Mouse (Mus musculus) large intestine, adult 2 months (tissue): ENCODE data around the gene Drd3. TPM values are rescaled to one million over a fixed set of nuclear protein-coding genes. Genes with fewer than 3 reads are reported as not detected.

ENCODE experiments used
- DNase-seq: peaks from one replicate; pipeline ENCODE4 v3.0.0-alpha.2; 2012; ENCODE audit warnings: low read depth, low spot score
- WGBS: fragments of 180-500 bp; shearing (Covaris S2); methylation state at CpG from one replicate; pipeline ENCODE4 v1.1.7; 2018; 5-methylcytosine and 5-hydroxymethylcytosine counted together
- polyA plus RNA-seq: library from polyadenylated mRNA; depleted of rRNA; stranded (reverse); fragments of >200 nt; gene quantifications from 2 replicates; pipeline ENCODE4 v1.2.3, GENCODE M21; 2012

Drd3 gene
- polyA plus RNA-seq, 1 experiment, result 0.05 TPM

DNA sequence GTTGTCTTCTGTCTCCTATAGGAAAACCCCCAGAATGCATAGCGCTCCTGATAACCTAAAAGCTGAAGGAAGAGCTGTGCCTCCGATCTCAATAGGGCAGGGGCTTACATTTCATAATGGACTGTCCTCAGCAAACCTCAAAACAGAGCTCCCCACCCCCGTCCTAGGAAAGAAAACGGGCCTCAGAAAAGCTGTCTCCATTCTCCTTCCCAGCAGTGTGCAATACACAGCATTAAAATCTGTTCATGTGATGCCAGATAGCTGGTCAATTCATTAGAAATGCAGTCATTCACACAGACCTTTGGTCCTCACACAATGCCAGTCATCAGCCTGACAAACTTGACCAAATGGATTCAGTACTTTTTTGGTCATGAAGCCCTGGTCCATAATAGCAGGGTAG, 45.7 kb downstream of the Drd3 start:
- 79% methylated on average over 4 of the region's 4 CpGs for WGBS

DNA sequence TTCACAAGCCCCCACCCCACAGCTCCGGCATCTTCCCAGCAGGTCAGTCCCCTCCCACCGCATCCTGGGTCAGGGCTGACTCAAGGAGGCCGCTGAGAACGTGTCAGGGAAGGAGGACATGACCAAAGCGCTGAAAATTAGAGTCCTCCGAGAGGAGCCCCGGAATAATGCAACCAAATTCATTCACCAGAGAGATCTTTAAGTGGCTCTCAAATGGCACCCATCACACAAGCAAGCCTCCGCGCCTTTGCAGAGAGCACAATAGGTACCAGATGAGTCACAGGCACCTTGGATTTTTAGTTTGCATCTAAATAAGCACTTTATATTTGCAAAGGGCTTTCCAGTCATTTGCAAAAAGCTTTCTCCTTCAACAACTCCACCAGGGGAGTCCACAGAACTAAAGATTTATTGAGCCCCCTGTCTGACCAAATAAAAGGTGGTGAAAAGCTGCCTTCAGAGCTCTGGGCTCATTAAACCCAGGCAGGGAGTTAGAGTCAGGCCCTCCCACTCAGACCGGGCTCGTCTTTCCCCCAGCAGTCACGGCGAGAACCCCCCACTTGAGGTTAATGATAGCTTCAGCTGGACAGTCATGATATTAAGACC, 46.4 kb downstream of the Drd3 start:
- 79% methylated on average over 13 of the region's 13 CpGs for WGBS

More for the DNA sequence above, 45.7 kb downstream of the Drd3 start:
- no peak for DNase-seq

DNA sequence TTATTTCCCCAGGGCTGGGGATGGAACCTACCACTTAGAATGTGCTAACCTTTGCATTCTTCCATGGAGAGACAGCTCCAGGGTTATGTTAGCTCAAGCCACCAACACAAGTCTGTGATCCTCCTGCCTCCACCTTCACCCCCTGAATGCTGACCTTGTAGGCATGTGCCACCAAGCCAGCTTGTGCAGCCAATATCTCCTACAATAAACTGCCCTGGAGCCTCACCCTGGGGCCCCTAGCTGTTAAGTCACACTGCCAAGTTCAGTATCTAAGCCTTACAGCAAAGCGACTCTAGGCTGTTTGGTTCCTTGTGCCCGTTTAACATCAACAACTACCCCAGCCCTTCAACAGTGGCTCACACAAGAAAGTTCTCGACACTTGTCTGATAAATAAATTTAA, 47.3 kb downstream of the Drd3 start:
- WGBS, result 26% methylated on average over 3 of the region's 3 CpGs

More for the DNA sequence above, 46.4 kb downstream of the Drd3 start:
- no peak for DNase-seq

DNA sequence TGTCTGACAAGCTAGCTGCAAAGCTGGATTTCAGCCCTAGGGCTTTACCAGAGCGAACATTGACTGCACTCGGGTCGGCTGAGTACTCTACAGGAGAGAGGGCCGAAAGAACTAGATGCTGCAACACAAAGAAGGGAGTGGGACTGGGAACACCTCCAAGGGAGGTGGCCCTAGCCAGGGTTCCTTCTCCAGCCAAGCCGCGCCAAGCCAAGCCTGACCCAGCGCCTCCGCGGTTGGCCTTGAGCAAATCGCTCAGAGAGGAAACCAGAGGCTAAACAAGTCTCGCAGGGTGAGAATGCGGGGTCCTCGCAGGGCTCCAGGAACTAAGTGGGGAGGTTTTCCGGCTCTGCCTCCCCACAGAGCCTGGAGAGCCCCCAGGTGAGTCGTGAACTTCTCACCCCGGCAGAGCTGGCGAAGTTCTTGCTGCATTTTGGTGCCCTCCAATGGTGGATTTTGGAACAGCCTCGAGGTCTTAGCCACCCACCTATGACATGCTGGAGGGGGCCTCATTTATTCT, 48.0 kb downstream of the Drd3 start:
- WGBS, result 2% methylated on average over 18 of the region's 18 CpGs
- no peak for DNase-seq

More for the DNA sequence above, 47.3 kb downstream of the Drd3 start:
- DNase-seq, result no peak

DNA sequence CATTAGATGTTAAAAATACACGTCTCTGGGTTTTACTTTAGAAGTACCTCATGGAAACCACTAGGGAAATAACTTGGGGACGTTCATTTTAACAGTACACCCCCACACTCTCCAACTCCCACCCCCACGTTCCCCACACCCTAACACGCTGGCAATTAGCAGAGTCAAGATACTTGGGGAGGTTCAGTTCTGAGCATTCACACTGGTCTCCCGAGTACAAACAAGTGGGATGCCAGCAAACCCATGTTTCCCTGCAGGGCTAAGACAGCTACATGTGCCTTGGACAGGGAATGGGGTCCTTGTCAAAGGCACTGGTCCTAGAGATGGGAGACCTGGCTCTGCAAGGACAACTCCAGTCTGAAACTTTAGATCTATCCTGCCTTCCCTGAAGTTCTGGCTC, 48.6 kb downstream of the Drd3 start:
- DNase-seq, result no peak
- WGBS, result 48% methylated on average over 5 of the region's 5 CpGs

DNA sequence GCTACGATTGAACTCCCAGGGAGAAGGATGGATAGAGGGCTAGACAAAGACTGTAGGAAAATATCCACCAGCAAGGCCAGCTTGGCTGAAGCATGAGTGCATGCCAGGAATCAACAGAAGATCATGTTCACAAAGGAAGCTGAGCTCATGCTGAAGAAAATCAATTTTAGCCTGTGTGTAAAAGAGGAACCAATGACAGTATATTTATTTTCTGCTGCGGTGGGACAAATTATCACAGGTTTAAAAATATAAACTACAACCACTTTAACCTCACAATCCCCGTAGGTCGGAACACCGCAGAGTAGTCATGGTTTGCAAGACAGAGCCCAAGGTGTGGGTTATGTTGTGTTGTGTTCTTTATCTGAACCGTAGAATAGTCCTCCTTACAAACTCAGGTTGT, 50.5 kb downstream of the Drd3 start:
- 79% methylated on average over 6 of the region's 6 CpGs for WGBS
- DNase-seq, result no peak

DNA sequence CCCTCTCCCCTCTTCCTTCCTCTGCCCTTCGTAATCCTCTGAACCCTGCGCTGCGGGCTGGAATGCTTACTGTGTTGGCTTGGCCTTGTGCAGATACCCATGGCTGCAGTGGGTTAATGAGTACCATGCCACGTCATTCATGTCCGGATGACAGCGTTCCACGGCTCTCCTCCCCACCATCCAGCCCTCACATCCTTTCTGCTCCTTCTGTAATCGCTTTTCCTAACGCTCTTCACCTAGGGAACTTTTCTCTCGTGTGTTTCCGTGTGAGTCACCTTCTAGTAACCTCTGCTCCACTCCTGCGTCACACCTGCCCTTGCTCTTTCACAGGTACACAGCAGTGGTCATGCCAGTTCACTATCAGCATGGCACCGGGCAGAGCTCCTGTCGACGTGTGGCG, 53.2 kb downstream of the Drd3 start:
- 33% methylated on average over 16 of the region's 16 CpGs for WGBS
- DNase-seq, result peak; percentile 40

DNA sequence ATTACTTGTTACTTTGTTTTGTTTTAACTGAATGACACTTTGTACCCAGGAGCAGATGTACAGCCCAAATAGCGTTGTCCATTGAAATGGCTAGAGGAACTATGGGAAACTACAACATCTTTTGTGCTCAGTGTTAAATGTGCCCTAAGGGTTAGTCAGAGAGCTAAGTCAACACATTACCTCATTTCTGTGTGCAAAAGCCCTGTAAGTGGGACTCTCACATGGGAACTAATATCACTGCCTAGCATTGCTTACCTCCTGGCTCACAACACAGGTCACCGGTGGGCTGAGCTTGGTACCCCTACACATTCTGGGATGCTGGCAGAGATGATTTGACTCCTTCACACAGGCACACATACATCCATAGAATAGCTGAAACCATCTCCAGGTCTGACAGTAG, 55.6 kb downstream of the Drd3 start:
- DNase-seq, result no peak
- WGBS, result 80% methylated on average over 2 of the region's 2 CpGs

DNA sequence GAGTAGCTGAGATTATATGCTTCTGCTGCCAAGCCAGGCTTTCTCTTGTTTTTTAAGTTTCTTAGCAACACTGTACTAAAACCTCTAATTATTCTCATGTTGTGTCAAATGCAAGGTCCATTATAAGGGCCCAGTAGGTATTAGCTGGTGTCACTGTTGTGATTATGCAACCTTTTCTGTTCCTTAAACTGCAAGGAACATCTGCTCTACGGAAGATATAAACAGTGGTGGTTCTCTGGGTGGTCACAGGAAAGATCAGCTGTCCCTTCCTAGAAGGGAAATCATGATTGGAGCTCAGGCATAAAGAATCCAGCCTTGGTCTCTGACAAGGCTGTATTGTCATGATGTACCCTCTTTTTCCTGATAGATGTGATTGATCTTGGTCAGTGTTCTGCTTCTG, 57.6 kb downstream of the Drd3 start:
- DNase-seq, result no peak
- 73% methylated on average over 1 of the region's 1 CpGs for WGBS

DNA sequence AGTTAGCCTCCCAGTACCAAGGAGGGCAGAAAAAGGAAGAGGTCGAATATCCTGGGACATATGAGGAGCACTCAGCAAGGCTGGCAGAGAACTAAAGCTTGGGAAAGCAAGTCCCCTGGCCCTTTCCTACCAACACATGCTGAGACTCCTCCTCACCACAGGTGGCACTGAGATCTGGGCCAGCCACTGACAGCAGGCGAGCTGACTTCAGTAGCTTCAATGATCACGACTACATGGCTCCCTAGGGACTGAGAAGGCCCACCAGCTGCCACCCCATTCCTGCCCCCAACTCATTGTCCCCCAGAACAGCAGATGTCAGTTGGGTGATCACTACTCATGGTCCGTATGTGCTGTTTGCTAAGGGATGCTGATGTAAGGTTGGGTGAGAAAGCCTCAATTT, 60.8 kb downstream of the Drd3 start:
- 67% methylated on average over 4 of the region's 4 CpGs for WGBS
- no peak for DNase-seq

DNA sequence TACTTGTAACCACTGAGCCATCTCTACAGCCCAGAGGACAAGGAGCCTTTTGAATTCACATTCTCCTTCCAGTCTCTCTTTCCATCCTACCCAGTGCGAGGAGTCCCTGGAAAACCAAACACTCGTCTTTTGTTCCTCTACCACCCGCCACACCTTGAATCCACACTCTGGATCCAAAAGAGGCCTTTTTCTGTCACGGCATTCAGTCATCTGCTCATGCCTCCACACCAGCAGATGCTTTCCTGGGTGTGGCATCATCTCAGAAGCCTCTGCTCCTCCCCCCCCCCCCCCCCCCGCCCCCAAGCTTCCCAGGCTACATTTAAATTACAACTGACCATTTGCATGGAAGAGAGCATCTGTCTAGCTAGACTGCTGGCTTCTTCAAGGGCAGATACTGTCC, 62.5 kb downstream of the Drd3 start:
- DNase-seq, result no peak
- WGBS, result 59% methylated on average over 5 of the region's 5 CpGs

DNA sequence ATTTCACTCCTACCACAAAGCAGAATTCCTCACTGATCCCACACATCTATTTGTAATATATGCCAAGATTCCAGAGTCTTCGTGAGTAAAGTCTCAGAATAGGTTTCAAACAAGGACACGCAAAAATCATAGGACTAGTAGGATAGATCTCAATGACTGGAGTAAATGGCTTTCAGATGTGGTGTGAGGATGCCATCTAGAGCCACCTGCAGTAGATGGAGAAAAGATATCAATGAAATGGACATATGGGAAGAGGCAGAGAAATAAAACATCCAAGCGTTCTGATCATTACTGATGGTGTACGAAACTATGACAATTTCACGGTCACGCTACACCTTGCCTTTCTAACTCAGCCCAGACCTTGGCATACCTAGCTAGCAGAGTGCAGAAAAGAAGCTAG, 64.6 kb downstream of the Drd3 start:
- no peak for DNase-seq
- WGBS, result 92% methylated on average over 6 of the region's 6 CpGs

DNA sequence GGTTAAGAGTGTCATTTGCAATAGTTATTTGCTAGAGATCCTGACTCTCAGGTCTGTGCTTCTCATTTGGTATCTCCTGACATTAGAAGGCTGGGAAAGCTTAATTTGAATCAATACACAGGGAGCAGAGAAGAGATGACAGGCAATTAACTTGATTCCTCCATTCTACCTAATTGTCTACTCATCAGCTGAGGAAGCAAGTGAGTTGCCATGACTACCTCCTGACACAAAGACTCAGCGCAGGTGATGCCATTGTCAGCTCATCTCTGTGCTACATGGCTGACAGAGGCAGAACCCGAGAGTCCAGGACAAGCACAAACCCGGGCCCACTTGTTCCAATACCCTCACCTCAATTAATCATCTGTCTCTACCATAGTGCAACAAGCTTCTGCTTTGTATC, 73.7 kb downstream of the Drd3 start:
- WGBS, result 81% methylated on average over 3 of the region's 3 CpGs
- DNase-seq, result no peak

DNA sequence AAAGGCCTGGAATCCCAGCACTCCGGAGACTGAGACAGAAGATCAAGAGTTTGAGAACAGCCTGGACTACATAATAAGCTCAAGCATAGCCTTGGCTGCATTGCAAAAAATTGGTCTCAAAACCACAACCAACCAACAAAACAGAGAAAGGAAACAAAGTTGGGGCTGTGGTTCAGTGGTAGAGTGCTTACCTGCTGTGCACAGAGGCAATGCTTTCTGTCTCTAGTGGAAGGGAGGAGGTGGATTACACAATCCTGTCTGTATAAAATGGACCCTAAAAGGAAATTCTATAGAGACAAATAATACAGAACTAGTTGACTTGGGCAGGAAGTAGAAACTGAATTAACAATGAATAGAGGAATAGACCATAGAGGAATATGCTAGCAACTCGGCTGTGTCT, 78.1 kb downstream of the Drd3 start:
- 90% methylated on average over 2 of the region's 2 CpGs for WGBS
- no peak for DNase-seq

DNA sequence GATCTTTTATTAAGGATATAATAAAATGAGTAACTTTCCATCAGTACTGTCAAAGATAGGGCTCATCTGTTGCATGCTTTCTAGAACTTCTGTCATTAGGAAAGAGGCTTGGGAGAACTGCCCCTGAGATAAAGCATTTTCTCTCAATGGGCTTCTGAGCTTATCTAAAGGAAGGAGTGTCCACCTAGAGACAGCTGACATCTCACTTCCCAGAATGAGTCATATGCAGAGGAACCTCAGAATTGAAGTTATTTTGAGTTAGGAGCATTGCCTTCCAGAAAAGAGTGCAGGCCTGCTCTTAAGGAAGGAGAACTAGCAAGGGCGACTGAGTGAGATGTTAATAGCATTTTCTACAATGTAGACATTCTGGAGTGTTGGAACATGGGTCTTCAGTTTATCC, 87.4 kb downstream of the Drd3 start:
- DNase-seq, result no peak
- WGBS, result 70% methylated on average over 1 of the region's 1 CpGs

DNA sequence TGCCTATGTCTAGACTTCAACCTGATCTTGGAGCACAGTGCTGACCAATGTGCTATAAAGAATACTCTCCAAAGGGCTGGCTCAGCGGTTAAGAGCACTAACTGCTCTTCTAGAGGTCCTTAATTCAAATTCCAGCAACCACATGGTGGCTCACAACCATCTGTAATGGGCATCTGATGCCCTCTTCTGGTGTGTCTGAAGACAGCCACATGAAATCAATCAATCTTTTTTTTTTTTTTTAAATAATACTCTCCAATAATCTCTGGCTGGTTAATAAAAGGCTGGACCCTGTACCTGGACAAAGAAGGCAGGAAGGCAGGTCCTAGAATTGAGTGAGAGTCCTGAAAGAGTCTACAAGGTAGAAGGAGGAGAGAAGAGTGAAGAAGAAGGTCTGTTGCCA, 96.0 kb downstream of the Drd3 start:
- DNase-seq, result no peak
- 57% methylated on average over 1 of the region's 1 CpGs for WGBS

DNA sequence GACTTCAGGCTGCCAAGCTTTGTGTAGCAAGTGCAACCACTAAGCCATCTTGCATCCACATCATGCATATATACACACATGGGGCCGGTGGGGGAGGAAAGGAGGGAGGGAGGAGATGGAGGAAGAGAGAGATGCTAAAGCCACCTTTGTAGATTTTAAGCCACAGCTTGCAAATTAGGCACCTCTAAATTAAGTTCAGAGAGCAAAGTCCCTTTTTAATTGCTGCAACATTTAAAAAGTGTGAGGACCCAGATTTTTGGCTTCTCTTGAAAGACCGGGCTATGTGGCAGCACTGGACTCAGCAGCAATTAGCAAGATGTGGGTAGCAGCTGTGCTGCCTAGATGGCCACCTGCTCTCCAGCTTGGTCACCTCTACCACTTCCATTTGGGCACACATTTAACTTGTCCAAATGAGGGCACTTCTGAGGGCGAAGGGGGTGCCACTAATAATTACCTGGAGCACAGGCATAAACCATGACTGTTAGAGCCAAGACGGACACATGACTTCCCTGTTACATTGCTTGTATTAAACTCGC, 105.2 kb downstream of the Drd3 start:
- 92% methylated on average over 5 of the region's 5 CpGs for WGBS
- DNase-seq, result no peak

DNA sequence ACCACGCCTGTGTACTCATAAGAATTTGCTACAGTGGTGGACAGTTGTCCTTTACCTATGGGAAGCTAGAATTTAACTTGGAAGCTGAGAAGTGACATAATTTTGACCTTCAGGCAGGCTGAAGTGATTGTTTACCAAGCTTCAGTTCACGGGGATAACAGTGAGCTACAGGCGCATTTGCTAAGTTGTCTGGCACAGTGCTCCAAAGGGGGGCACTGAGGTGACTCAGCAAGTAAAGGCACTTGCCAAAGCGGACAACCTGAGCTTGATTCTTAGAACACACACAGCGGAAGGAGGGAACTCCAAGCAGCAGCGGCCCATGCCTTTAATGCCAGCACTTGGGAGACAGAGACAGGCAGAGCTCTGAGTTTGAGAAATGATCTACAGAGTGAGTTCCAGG, 106.8 kb downstream of the Drd3 start:
- 64% methylated on average over 6 of the region's 6 CpGs for WGBS
- no peak for DNase-seq

DNA sequence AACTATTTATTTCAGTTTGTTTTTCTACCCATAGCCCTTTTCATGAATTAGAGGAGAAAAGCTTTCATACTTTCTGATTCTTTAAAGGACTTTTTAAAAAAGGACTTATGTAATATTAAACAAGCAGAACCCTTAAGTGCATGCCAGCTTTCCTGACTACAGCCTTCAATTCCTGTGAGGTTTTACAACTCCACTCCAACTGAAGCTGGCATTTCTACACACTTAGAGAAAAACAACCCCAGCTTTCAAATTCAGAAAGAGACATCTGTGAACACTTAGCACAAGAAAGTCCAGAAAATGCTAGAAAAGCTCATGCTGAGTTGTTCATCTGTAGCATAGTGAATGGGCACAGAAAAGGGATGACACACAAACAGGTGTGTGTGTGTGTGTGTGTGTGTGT, 116.0 kb downstream of the Drd3 start:
- no peak for DNase-seq

DNA sequence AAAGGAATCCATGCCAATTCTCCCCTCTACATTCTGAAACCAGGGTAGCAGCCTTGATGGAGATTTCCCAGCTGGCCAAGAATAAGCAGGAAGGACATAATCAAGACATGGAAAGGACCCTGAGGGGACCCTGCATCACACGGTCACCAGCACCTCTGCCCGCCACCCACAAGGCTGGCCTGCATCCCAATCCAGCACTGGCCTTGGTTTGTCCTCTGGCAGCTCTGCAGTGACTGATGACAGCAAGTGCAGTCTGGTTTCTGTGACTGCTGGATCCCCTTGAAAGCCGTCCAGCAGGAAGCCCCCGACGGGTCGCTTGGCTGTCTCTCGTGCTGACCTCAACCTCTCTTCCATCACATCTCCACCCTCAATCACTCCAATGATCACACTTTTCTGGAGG, 117.6 kb downstream of the Drd3 start:
- WGBS, result 85% methylated on average over 7 of the region's 7 CpGs
- DNase-seq, result no peak
